ENCODE assay signal across 8 mouse cellular contexts in genomic region chr5:115531671-115532270, GRCm38 (mm10). TPM values are rescaled to one million over a fixed set of nuclear protein-coding genes. Genes with fewer than 3 reads are reported as not detected.
A peak's percentile ranks its signal among the peaks of the same experiment; 100 is the strongest.
DNase-seq lines count a peak whose midpoint lies in the region; ATAC-seq and TF ChIP-seq lines count a peak whose summit lies in the region.

No protein-coding gene starts in this region.

- no peaks in the 10 kb centered on the region for H3K9me3 ChIP-seq in liver, embryonic 12.5 days (replicated peaks)
- no peaks in the 10 kb centered on the region for H3K9me3 ChIP-seq in neural tube, embryonic 15.5 days (replicated peaks)

- no peak for TF ChIP-seq CTCF in kidney, adult 2 months (conservative IDR thresholded peaks at IDR 0.05; ENCODE audit: insufficient read depth, insufficient read length, low read depth, low read length)

- peak; percentile 94 for ATAC-seq in liver, embryonic 12.5 days
- peak; percentile 82 for ATAC-seq in neural tube, embryonic 15.5 days (ENCODE audit: low FRiP score)
- ATAC-seq in granulocyte monocyte progenitor cell, adult 5-6 weeks (replicated peaks; ENCODE audit: poor library complexity, severe bottlenecking): no peak

- WGBS in kidney, adult 2 months: 16% methylated on average over 18 of the region's 18 CpGs
- WGBS in liver, embryonic 12.5 days (ENCODE audit: insufficient replicate concordance): 21% methylated on average over 18 of the region's 18 CpGs
- WGBS in neural tube, embryonic 15.5 days: 38% methylated on average over 18 of the region's 18 CpGs

- TF ChIP-seq POLR2A in kidney, adult 2 months (IDR thresholded peaks at IDR 0.05; ENCODE audit: low read depth, low read length): no peak

- DNase-seq in urinary bladder, postnatal 14 days (ENCODE audit: low spot score): peak; percentile 87
- no peak for DNase-seq in urinary bladder, postnatal 10 days (ENCODE audit: low spot score)
- DNase-seq in cerebellum, postnatal 14 days: peak; percentile 86 to 90
- DNase-seq in heart, adult 11 months: peak; percentile 99
- peak; percentile 91 for DNase-seq in kidney, adult 2 months

- H3K4me3 ChIP-seq in kidney, adult 2 months (ENCODE audit: insufficient read depth, low read depth, low read length): no peak overlapping the region
- H3K4me3 ChIP-seq in liver, embryonic 12.5 days: peak overlapping the region; percentile 34
- no peak overlapping the region for H3K4me3 ChIP-seq in neural tube, embryonic 15.5 days (replicated peaks)

- peaks cover 63% of the 10 kb centered on the region for H3K4me1 ChIP-seq in kidney, adult 2 months (ENCODE audit: control insufficient read depth, insufficient read depth, low read length)
- H3K4me1 ChIP-seq in liver, embryonic 12.5 days: peaks cover 90% of the 10 kb centered on the region
- peaks cover 64% of the 10 kb centered on the region for H3K4me1 ChIP-seq in neural tube, embryonic 15.5 days

- H3K36me3 ChIP-seq in kidney, adult 2 months (ENCODE audit: control insufficient read depth, insufficient read depth, low read length): no peaks in the 10 kb centered on the region
- H3K36me3 ChIP-seq in liver, embryonic 12.5 days: peaks cover 5% of the 10 kb centered on the region; the same call in 1 of the 2 replicates
- no peaks in the 10 kb centered on the region for H3K36me3 ChIP-seq in neural tube, embryonic 15.5 days

- H3K27ac ChIP-seq in kidney, adult 2 months (ENCODE audit: insufficient read depth, low read depth, low read length): peak overlapping the region; percentile 32
- H3K27ac ChIP-seq in liver, embryonic 12.5 days: peak overlapping the region; percentile 85
- H3K27ac ChIP-seq in neural tube, embryonic 15.5 days (replicated peaks): peak overlapping the region; percentile 75

- peak overlapping the region; percentile 55 for H3K9ac ChIP-seq in liver, embryonic 12.5 days
- 0 out of 2 replicates have a peak overlapping the region, but pooled peaks have one; percentile 2 for H3K9ac ChIP-seq in neural tube, embryonic 15.5 days (replicated peaks)

- peak overlapping the region; percentile 70 for H3K4me2 ChIP-seq in liver, embryonic 12.5 days
- peak overlapping the region; percentile 30 for H3K4me2 ChIP-seq in neural tube, embryonic 15.5 days

- no peaks in the 10 kb centered on the region for H3K27me3 ChIP-seq in kidney, adult 2 months (replicated peaks; ENCODE audit: control insufficient read depth, insufficient read depth, low read length)
- peaks cover 4% of the 10 kb centered on the region for H3K27me3 ChIP-seq in liver, embryonic 12.5 days (replicated peaks)
- H3K27me3 ChIP-seq in neural tube, embryonic 15.5 days (replicated peaks): no peaks in the 10 kb centered on the region

RNA-seq across cellular contexts. Expression of gene Pxn, which starts 25.3 kb away (rescaled TPM):
- 101 and 122 TPM in 2 replicates for polyA plus RNA-seq in kidney, adult 2 months (2012; rRNA removed)
- 17.4 and 20.1 TPM in 2 replicates for polyA plus RNA-seq in liver, embryonic 12.5 days (2016; fragmentation: Nextera tagmentation; extraction: Ambion mirVana)
- polyA plus RNA-seq in neural tube, embryonic 15.5 days (2015; fragmentation: Nextera tagmentation; extraction: Ambion mirVana): 21.3 and 28.2 TPM in 2 replicates
- 56.2 and 57.1 TPM in 2 replicates for total RNA-seq in granulocyte monocyte progenitor cell, adult 5-6 weeks (2014; fragmentation: Nextera tagmentation)
- 110 and 111 TPM in 2 replicates for total RNA-seq in granulocyte monocyte progenitor cell, adult 5-6 weeks (2017)

RNA-seq across cellular contexts. Expression of gene Rplp0, which starts 27.5 kb away (rescaled TPM):
- polyA plus RNA-seq in kidney, adult 2 months (2012; rRNA removed): 1,267 and 1,337 TPM in 2 replicates
- 1,698 and 1,725 TPM in 2 replicates for polyA plus RNA-seq in liver, embryonic 12.5 days (2016; fragmentation: Nextera tagmentation; extraction: Ambion mirVana)
- 785 and 1,036 TPM in 2 replicates for polyA plus RNA-seq in neural tube, embryonic 15.5 days (2015; fragmentation: Nextera tagmentation; extraction: Ambion mirVana)
- 2,324 and 2,796 TPM in 2 replicates for total RNA-seq in granulocyte monocyte progenitor cell, adult 5-6 weeks (2014; fragmentation: Nextera tagmentation)
- total RNA-seq in granulocyte monocyte progenitor cell, adult 5-6 weeks (2017): 1,887 and 2,078 TPM in 2 replicates

RNA-seq across cellular contexts. Expression of gene Gcn1l1, which starts 33.3 kb away (rescaled TPM):
- 42.2 and 45.4 TPM in 2 replicates for polyA plus RNA-seq in kidney, adult 2 months (2012; rRNA removed)
- polyA plus RNA-seq in liver, embryonic 12.5 days (2016; fragmentation: Nextera tagmentation; extraction: Ambion mirVana): 36.7 and 38.0 TPM in 2 replicates
- polyA plus RNA-seq in neural tube, embryonic 15.5 days (2015; fragmentation: Nextera tagmentation; extraction: Ambion mirVana): 35.7 and 37.6 TPM in 2 replicates
- total RNA-seq in granulocyte monocyte progenitor cell, adult 5-6 weeks (2014; fragmentation: Nextera tagmentation): 26.9 and 43.5 TPM in 2 replicates
- total RNA-seq in granulocyte monocyte progenitor cell, adult 5-6 weeks (2017): 33.4 and 37.4 TPM in 2 replicates

RNA-seq across cellular contexts. Expression of gene Sirt4, which starts 47.2 kb away (rescaled TPM):
- 34.0 and 49.3 TPM in 2 replicates for polyA plus RNA-seq in kidney, adult 2 months (2012; rRNA removed)
- 6.3 and 7.5 TPM in 2 replicates for polyA plus RNA-seq in liver, embryonic 12.5 days (2016; fragmentation: Nextera tagmentation; extraction: Ambion mirVana)
- polyA plus RNA-seq in neural tube, embryonic 15.5 days (2015; fragmentation: Nextera tagmentation; extraction: Ambion mirVana): 31.0 and 37.1 TPM in 2 replicates
- total RNA-seq in granulocyte monocyte progenitor cell, adult 5-6 weeks (2014; fragmentation: Nextera tagmentation): 9.2 and 23.1 TPM in 2 replicates
- 2.9 and 7.1 TPM in 2 replicates for total RNA-seq in granulocyte monocyte progenitor cell, adult 5-6 weeks (2017)

Comparison
In these comparisons a context has a peak if more than half of its experiments do, and no peak if none do; other contexts are left out.
1. H3K27ac ChIP-seq: peak in every context shown above with its lines; median percentile 85 in liver, embryonic 12.5 days; 75 in neural tube, embryonic 15.5 days; 32 in kidney, adult 2 months.